Mouse (Mus musculus): ENCODE measurements around the gene Dzip1. TPM values are rescaled to one million over a fixed set of nuclear protein-coding genes. Genes with fewer than 3 reads are reported as not detected.
A peak's percentile ranks its signal among the peaks of the same experiment; 100 is the strongest.

Dzip1 gene
- polyA plus RNA-seq, 1 experiment from 2014 or later: 100 TPM

- Histone ChIP-seq H3K36me3 (peaks cover 77% of the 10 kb centered on the region), H3K4me3 (replicated peaks) (no peak overlapping the region), H3K9me3 (replicated peaks) (no peaks in the 10 kb centered on the region), H3K4me2 (no peak overlapping the region), H3K27me3 (replicated peaks) (no peaks in the 10 kb centered on the region), H3K9ac (replicated peaks) (no peak overlapping the region), H3K4me1 (no peaks in the 10 kb centered on the region), H3K27ac (replicated peaks) (no peak overlapping the region)
- ATAC-seq (ENCODE audit: low FRiP score): no peak
- WGBS: 92% methylated on average over 7 of the region's 7 CpGs
Observed at GRCm38 (mm10) chr14:118895228-118895627, 30.0 kb downstream of the Dzip1 start.

GRCm38 (mm10) chr14:118890101-118890500 lies 35.2 kb downstream of the Dzip1 start:
- Histone ChIP-seq H3K9ac (replicated peaks) (no peak overlapping the region), H3K36me3 (peaks cover 81% of the 10 kb centered on the region), H3K9me3 (replicated peaks) (no peaks in the 10 kb centered on the region), H3K4me1 (no peaks in the 10 kb centered on the region), H3K4me2 (no peak overlapping the region), H3K4me3 (replicated peaks) (no peak overlapping the region), H3K27ac (replicated peaks) (no peak overlapping the region), H3K27me3 (replicated peaks) (no peaks in the 10 kb centered on the region)
- 88% methylated on average over 4 of the region's 4 CpGs for WGBS
- ATAC-seq (ENCODE audit: low FRiP score): no peak

GRCm38 (mm10) chr14:118884250-118884556 lies 41.1 kb downstream of the Dzip1 start:
- H3K9ac ChIP-seq (replicated peaks): no peak overlapping the region
- no peaks in the 10 kb centered on the region for H3K4me1 ChIP-seq
- H3K27me3 ChIP-seq (replicated peaks): no peaks in the 10 kb centered on the region
- H3K9me3 ChIP-seq (replicated peaks): no peaks in the 10 kb centered on the region
- H3K36me3 ChIP-seq: peaks cover 86% of the 10 kb centered on the region
- no peak overlapping the region for H3K27ac ChIP-seq (replicated peaks)
- no peak for ATAC-seq (ENCODE audit: low FRiP score)
- no peak overlapping the region for H3K4me2 ChIP-seq
- 72% methylated on average over 7 of the region's 7 CpGs for WGBS
- no peak overlapping the region for H3K4me3 ChIP-seq (replicated peaks)

GRCm38 (mm10) chr14:118883344-118884249 lies 41.7 kb downstream of the Dzip1 start:
- no peaks in the 10 kb centered on the region for H3K27me3 ChIP-seq (replicated peaks)
- H3K4me1 ChIP-seq: no peaks in the 10 kb centered on the region
- H3K4me2 ChIP-seq: no peak overlapping the region
- no peak overlapping the region for H3K9ac ChIP-seq (replicated peaks)
- H3K36me3 ChIP-seq: peaks cover 86% of the 10 kb centered on the region
- no peaks in the 10 kb centered on the region for H3K9me3 ChIP-seq (replicated peaks)
- no peak overlapping the region for H3K4me3 ChIP-seq (replicated peaks)
- 0 out of 2 replicates have a peak, but pooled peaks have one; percentile 24 for ATAC-seq (ENCODE audit: low FRiP score)
- H3K27ac ChIP-seq (replicated peaks): no peak overlapping the region; the same call in 1 of the 2 replicates
- 76% methylated on average over 18 of the region's 18 CpGs for WGBS

- ATAC-seq (ENCODE audit: low FRiP score): no peak
- Histone ChIP-seq H3K36me3 (peaks cover 82% of the 10 kb centered on the region), H3K4me3 (replicated peaks) (no peak overlapping the region), H3K4me1 (no peaks in the 10 kb centered on the region), H3K9ac (replicated peaks) (no peak overlapping the region), H3K4me2 (no peak overlapping the region), H3K27me3 (replicated peaks) (no peaks in the 10 kb centered on the region), H3K9me3 (replicated peaks) (no peaks in the 10 kb centered on the region), H3K27ac (replicated peaks) (no peak overlapping the region)
- WGBS: 82% methylated on average over 10 of the region's 10 CpGs
Observed at GRCm38 (mm10) chr14:118880696-118881095, 44.6 kb downstream of the Dzip1 start.

- H3K4me3 ChIP-seq (replicated peaks): no peak overlapping the region
- H3K9me3 ChIP-seq (replicated peaks): no peaks in the 10 kb centered on the region
- peaks cover 84% of the 10 kb centered on the region for H3K36me3 ChIP-seq
- no peak overlapping the region for H3K4me2 ChIP-seq
- H3K9ac ChIP-seq (replicated peaks): no peak overlapping the region
- H3K27ac ChIP-seq (replicated peaks): no peak overlapping the region
- no peak for ATAC-seq (ENCODE audit: low FRiP score)
- H3K27me3 ChIP-seq (replicated peaks): no peaks in the 10 kb centered on the region
- no peaks in the 10 kb centered on the region for H3K4me1 ChIP-seq
- WGBS: 88% methylated on average over 11 of the region's 11 CpGs
Observed at GRCm38 (mm10) chr14:118878346-118878910, 46.8 kb downstream of the Dzip1 start.

- no peak overlapping the region for H3K4me3 ChIP-seq (replicated peaks)
- H3K36me3 ChIP-seq: peaks cover 58% of the 10 kb centered on the region
- H3K27me3 ChIP-seq (replicated peaks): no peaks in the 10 kb centered on the region
- H3K9ac ChIP-seq (replicated peaks): no peak overlapping the region
- H3K4me2 ChIP-seq: no peak overlapping the region
- 76% methylated on average over 10 of the region's 10 CpGs for WGBS
- no peaks in the 10 kb centered on the region for H3K4me1 ChIP-seq
- no peak for ATAC-seq (ENCODE audit: low FRiP score)
- H3K27ac ChIP-seq (replicated peaks): no peak overlapping the region
- H3K9me3 ChIP-seq (replicated peaks): no peaks in the 10 kb centered on the region
Observed at GRCm38 (mm10) chr14:118874786-118875415, 50.4 kb downstream of the Dzip1 start.

GRCm38 (mm10) chr14:118874126-118874525 lies 51.1 kb downstream of the Dzip1 start:
- WGBS: 92% methylated on average over 4 of the region's 4 CpGs
- Histone ChIP-seq H3K4me2 (no peak overlapping the region), H3K9ac (replicated peaks) (no peak overlapping the region), H3K4me3 (replicated peaks) (no peak overlapping the region), H3K9me3 (replicated peaks) (no peaks in the 10 kb centered on the region), H3K4me1 (no peaks in the 10 kb centered on the region), H3K36me3 (peaks cover 51% of the 10 kb centered on the region), H3K27me3 (replicated peaks) (no peaks in the 10 kb centered on the region), H3K27ac (replicated peaks) (no peak overlapping the region)
- ATAC-seq (ENCODE audit: low FRiP score): no peak

- ATAC-seq (ENCODE audit: low FRiP score): no peak
- no peak overlapping the region for H3K4me2 ChIP-seq
- WGBS: 91% methylated on average over 6 of the region's 6 CpGs
Observed at GRCm38 (mm10) chr14:118869712-118870111, 55.5 kb downstream of the Dzip1 start.

GRCm38 (mm10) chr14:118868102-118868724 lies 57.0 kb downstream of the Dzip1 start:
- Histone ChIP-seq H3K4me1 (no peaks in the 10 kb centered on the region), H3K27ac (replicated peaks) (no peak overlapping the region), H3K36me3 (peaks cover 3% of the 10 kb centered on the region; the same call in 1 of the 2 replicates), H3K9me3 (replicated peaks) (no peaks in the 10 kb centered on the region), H3K4me3 (replicated peaks) (no peak overlapping the region), H3K9ac (replicated peaks) (no peak overlapping the region), H3K27me3 (replicated peaks) (no peaks in the 10 kb centered on the region), H3K4me2 (no peak overlapping the region)
- peak; percentile 26; the same call in 1 of the 2 replicates for ATAC-seq (ENCODE audit: low FRiP score)
- WGBS: 67% methylated on average over 13 of the region's 13 CpGs

More at GRCm38 (mm10) chr14:118869712-118870111, 55.5 kb downstream of the Dzip1 start:
- H3K27me3 ChIP-seq (replicated peaks): no peaks in the 10 kb centered on the region
- no peak overlapping the region for H3K27ac ChIP-seq (replicated peaks)
- peaks cover 14% of the 10 kb centered on the region for H3K36me3 ChIP-seq
- no peak overlapping the region for H3K4me3 ChIP-seq (replicated peaks)
- H3K4me1 ChIP-seq: no peaks in the 10 kb centered on the region
- H3K9me3 ChIP-seq (replicated peaks): no peaks in the 10 kb centered on the region
- no peak overlapping the region for H3K9ac ChIP-seq (replicated peaks)

GRCm38 (mm10) chr14:118867366-118867765 lies 57.9 kb downstream of the Dzip1 start:
- WGBS: 59% methylated on average over 6 of the region's 6 CpGs
- Histone ChIP-seq H3K4me1 (no peaks in the 10 kb centered on the region), H3K27me3 (replicated peaks) (no peaks in the 10 kb centered on the region), H3K9ac (replicated peaks) (no peak overlapping the region), H3K36me3 (no peaks in the 10 kb centered on the region), H3K9me3 (replicated peaks) (no peaks in the 10 kb centered on the region), H3K4me3 (replicated peaks) (no peak overlapping the region), H3K27ac (replicated peaks) (no peak overlapping the region), H3K4me2 (no peak overlapping the region)
- ATAC-seq (ENCODE audit: low FRiP score): no peak
